Mouse (Mus musculus) bone marrow macrophage, adult 2 months (primary cell): ENCODE data around the gene Ovol1.

Source experiments
- CTCF ChIP-seq: IDR thresholded peaks from 2 replicates; pipeline ENCODE4 v1.5.1; 2012; ENCODE audit warnings: low read depth, mild to moderate bottlenecking, low read length, moderate library complexity
- POLR2A ChIP-seq: IDR thresholded peaks from 2 replicates; pipeline ENCODE4 v1.6.1; 2012; ENCODE audit warnings: mild to moderate bottlenecking, low read depth, low read length, borderline replicate concordance

- TF ChIP-seq CTCF, result no peak
- no peak for TF ChIP-seq POLR2A
These were observed 44.3 kb downstream of the Ovol1 start for GRCm38 (mm10) chr19:5515840-5516777.
